In genomic region chr12:81859351-81860307, GRCm38 (mm10) we compare ENCODE assay signal across 8 mouse cellular contexts. TPM values are rescaled to one million over a fixed set of nuclear protein-coding genes. Genes with fewer than 3 reads are reported as not detected.
DNase-seq lines count a peak whose midpoint lies in the region; ATAC-seq and TF ChIP-seq lines count a peak whose summit lies in the region.

Pcnx (plus strand) TSS chr12:81860023.

- ATAC-seq in erythroblast, adult 5-6 weeks (replicated peaks; ENCODE audit: low FRiP score, poor library complexity, severe bottlenecking), result no peak
- peak; percentile 89 for ATAC-seq in limb, embryonic 14.5 days (ENCODE audit: low FRiP score, low read depth)
- peak; percentile 88 for ATAC-seq in midbrain, embryonic 16.5 days

- no peaks in the 10 kb centered on the region for H3K9me3 ChIP-seq in erythroblast, embryonic 14.5 days (ENCODE audit: control insufficient read depth, low read length)
- H3K9me3 ChIP-seq in limb, embryonic 14.5 days (ENCODE audit: control insufficient read depth, low read length), result no peaks in the 10 kb centered on the region
- no peaks in the 10 kb centered on the region for H3K9me3 ChIP-seq in midbrain, embryonic 16.5 days (replicated peaks; ENCODE audit: control insufficient read depth, low read length, poor library complexity, severe bottlenecking)

- H3K4me3 ChIP-seq in erythroblast, embryonic 14.5 days (replicated peaks), result peak within 1 kb of the TSS; percentile 65
- peak within 1 kb of the TSS; percentile 64 for H3K4me3 ChIP-seq in kidney, adult 2 months (ENCODE audit: insufficient read depth, low read depth, low read length)
- peak within 1 kb of the TSS; percentile 97 for H3K4me3 ChIP-seq in limb, embryonic 14.5 days (replicated peaks; ENCODE audit: low read length)
- peak within 1 kb of the TSS; percentile 96 for H3K4me3 ChIP-seq in midbrain, embryonic 16.5 days (ENCODE audit: low read depth, low read length)

- TF ChIP-seq CTCF in kidney, adult 2 months (conservative IDR thresholded peaks at IDR 0.05; ENCODE audit: insufficient read depth, insufficient read length, low read depth, low read length), result peak; percentile 59

- no peaks in the 10 kb centered on the region for H3K36me3 ChIP-seq in erythroblast, embryonic 14.5 days (ENCODE audit: control insufficient read depth)
- no peaks in the 10 kb centered on the region for H3K36me3 ChIP-seq in kidney, adult 2 months (ENCODE audit: control insufficient read depth, insufficient read depth, low read length)
- H3K36me3 ChIP-seq in limb, embryonic 14.5 days (ENCODE audit: control insufficient read depth, insufficient read depth, low read length), result no peaks in the 10 kb centered on the region
- no peaks in the 10 kb centered on the region for H3K36me3 ChIP-seq in midbrain, embryonic 16.5 days (ENCODE audit: control insufficient read depth, insufficient read depth, low read length)

- H3K27ac ChIP-seq in kidney, adult 2 months (ENCODE audit: insufficient read depth, low read depth, low read length), result peak within 1 kb of the TSS; percentile 5; the same call in 1 of the 2 replicates
- H3K27ac ChIP-seq in limb, embryonic 14.5 days (replicated peaks; ENCODE audit: low read depth, low read length), result peak within 1 kb of the TSS; percentile 89
- peak within 1 kb of the TSS; percentile 96 for H3K27ac ChIP-seq in midbrain, embryonic 16.5 days (ENCODE audit: low read length)

- peaks cover 8% of the 10 kb centered on the region for H3K4me1 ChIP-seq in erythroblast, embryonic 14.5 days (ENCODE audit: control insufficient read depth)
- H3K4me1 ChIP-seq in kidney, adult 2 months (ENCODE audit: control insufficient read depth, insufficient read depth, low read length), result peaks cover 13% of the 10 kb centered on the region
- H3K4me1 ChIP-seq in limb, embryonic 14.5 days (ENCODE audit: control insufficient read depth, insufficient read depth, low read length), result peaks cover 26% of the 10 kb centered on the region
- H3K4me1 ChIP-seq in midbrain, embryonic 16.5 days (ENCODE audit: control insufficient read depth, insufficient read depth, low read length), result peaks cover 18% of the 10 kb centered on the region

- H3K27me3 ChIP-seq in erythroblast, embryonic 14.5 days (ENCODE audit: control insufficient read depth), result peaks cover 62% of the 10 kb centered on the region
- no peaks in the 10 kb centered on the region for H3K27me3 ChIP-seq in kidney, adult 2 months (replicated peaks; ENCODE audit: control insufficient read depth, insufficient read depth, low read length)
- no peaks in the 10 kb centered on the region for H3K27me3 ChIP-seq in limb, embryonic 14.5 days (ENCODE audit: control insufficient read depth, insufficient read depth, low read length)
- H3K27me3 ChIP-seq in midbrain, embryonic 16.5 days (ENCODE audit: control insufficient read depth, insufficient read depth, low read depth, low read length), result no peaks in the 10 kb centered on the region

- DNase-seq in embryo, embryonic 9.5 days (ENCODE audit: extremely low spot score), result peak; percentile 88
- peak; percentile 93 to 94 for DNase-seq in heart, adult 18-20 months
- DNase-seq in kidney, adult 2 months, result peak; percentile 89
- DNase-seq in limb, embryonic 14.5 days (ENCODE audit: low spot score), result peak; percentile 86
- peak; percentile 84 to 85 for DNase-seq in spleen, postnatal 36 days (ENCODE audit: low spot score in 2 of 2)

- H3K9ac ChIP-seq in limb, embryonic 14.5 days (ENCODE audit: low read depth, low read length, severe bottlenecking), result peak within 1 kb of the TSS; percentile 93
- peak within 1 kb of the TSS; percentile 96 for H3K9ac ChIP-seq in midbrain, embryonic 16.5 days (ENCODE audit: low read depth, low read length)

- 5% methylated on average over 49 of the region's 83 CpGs for WGBS in kidney, adult 2 months
- 3% methylated on average over 14 of the region's 83 CpGs for WGBS in limb, embryonic 14.5 days
- 4% methylated on average over 27 of the region's 83 CpGs for WGBS in midbrain, embryonic 16.5 days

- peak within 1 kb of the TSS; percentile 67 for H3K4me2 ChIP-seq in limb, embryonic 14.5 days (replicated peaks; ENCODE audit: low read depth, low read length, severe bottlenecking)
- peak within 1 kb of the TSS; percentile 77 for H3K4me2 ChIP-seq in midbrain, embryonic 16.5 days (ENCODE audit: low read length)

- TF ChIP-seq POLR2A in kidney, adult 2 months (IDR thresholded peaks at IDR 0.05; ENCODE audit: low read depth, low read length), result peak; percentile 4
- no peak for TF ChIP-seq POLR2A in limb, embryonic 14.5 days (IDR thresholded peaks at IDR 0.05; ENCODE audit: borderline replicate concordance, extremely low read depth, insufficient read depth, insufficient read length)

RNA-seq across cellular contexts. Expression of gene Pcnx, which starts in this region (rescaled TPM):
- 0.02 and 0.03 TPM in 2 replicates for polyA plus RNA-seq in erythroblast, embryonic 14.5 days (2012)
- 2.5 and 8.6 TPM in 2 replicates for total RNA-seq in erythroblast, adult 5-6 weeks (2015; ENCODE audit: low replicate concordance)
- 3.8 and 4.2 TPM in 2 replicates for total RNA-seq in erythroblast, adult 5-6 weeks (2017; ENCODE audit: low replicate concordance)
- 10 to 100 TPM; 59.0 to 63.6 TPM for total RNA-seq in heart, adult 18-20 months (2021)
- 23.8 and 27.3 TPM in 2 replicates for polyA plus RNA-seq in kidney, adult 2 months (2012; rRNA removed)
- 32.5 and 36.6 TPM in 2 replicates for polyA plus RNA-seq in limb, embryonic 14.5 days (2012; rRNA removed)
- 18.4 and 20.0 TPM in 2 replicates for polyA plus RNA-seq in limb, embryonic 14.5 days (2014; fragmentation: Nextera tagmentation; extraction: Ambion mirVana)
- 9.9 and 11.3 TPM in 2 replicates for polyA plus RNA-seq in midbrain, embryonic 16.5 days (2015; fragmentation: Nextera tagmentation; extraction: Ambion mirVana)

Comparison
In these comparisons a context has a peak if more than half of its experiments do, and no peak if none do; other contexts are left out.
1. RNA of gene Pcnx (total RNA-seq): 59.0 to 63.6 TPM in heart, adult 18-20 months; 2.5 to 8.6 TPM in erythroblast, adult 5-6 weeks; every median in the first group is over 4 times any median in the second.
2. RNA of gene Pcnx (polyA plus RNA-seq): 18.4 to 36.6 TPM in limb, embryonic 14.5 days, 23.8 to 27.3 TPM in kidney, adult 2 months and 9.9 to 11.3 TPM in midbrain, embryonic 16.5 days; 0.02 to 0.03 TPM in erythroblast, embryonic 14.5 days; every median in the first group is over 10 times any median in the second.
3. H3K27ac ChIP-seq: peak in every context shown above with its lines; median percentile 96 in midbrain, embryonic 16.5 days; 89 in limb, embryonic 14.5 days; 5 in kidney, adult 2 months.
4. Peak in every context shown above with its lines, with median percentiles within 50 percentile points of each other: H3K4me3 ChIP-seq and DNase-seq.